Mouse (Mus musculus): Measurements from ENCODE around the gene Mfap3l.
"Not testable (repeated sequence)": the region's sequence is repeated elsewhere in the genome, so short reads cannot be mapped to it uniquely, and the experiment has no call there.

The Mfap3l gene

DNA sequence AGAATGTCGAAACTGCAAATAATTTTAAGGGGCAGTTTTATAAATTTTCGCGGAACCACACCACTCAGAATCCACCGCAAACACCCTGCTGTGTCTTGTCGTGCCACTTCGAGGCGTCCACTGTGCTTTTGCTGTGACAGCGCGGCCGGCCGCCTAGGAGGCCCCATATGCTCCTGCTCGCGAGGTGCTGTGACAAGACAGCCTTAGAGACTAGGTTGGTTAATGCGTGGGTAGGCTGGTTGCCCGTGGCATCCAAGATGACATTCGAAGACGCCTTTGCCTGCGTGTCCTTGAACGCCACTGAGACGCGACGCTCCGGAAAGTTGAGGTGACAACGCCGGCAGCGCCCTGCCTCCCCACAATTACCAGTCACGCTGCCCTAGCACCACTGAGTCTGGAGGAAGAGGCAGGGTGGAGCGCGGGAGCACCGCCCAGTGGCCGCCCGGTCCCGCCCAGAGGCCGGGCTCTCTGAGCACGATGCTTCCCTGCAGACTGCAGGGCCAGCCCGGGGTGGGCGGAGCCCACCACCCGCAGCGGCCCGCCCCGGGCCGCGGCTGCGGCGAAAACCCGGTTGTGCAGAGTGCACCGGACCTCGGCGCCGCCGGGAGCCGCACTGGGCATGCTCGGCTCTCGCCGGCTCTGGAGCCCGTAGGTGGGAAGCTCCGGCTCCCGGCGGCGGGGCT lies at the start of gene Mfap3l:
Mfap3l (plus strand) TSS at position 578 of the 683 bp plus-strand sequence.
- DNase-seq (ENCODE audit: low read depth): peak; percentile 6

- DNase-seq (ENCODE audit: low read depth): no peak
These were observed 49.3 kb upstream of the Mfap3l start for GRCm38 (mm10) chr8:60583369-60583768.

- DNase-seq (ENCODE audit: low read depth): not testable (repeated sequence)
These were observed 41.1 kb upstream of the Mfap3l start for GRCm38 (mm10) chr8:60591352-60592105.

GRCm38 (mm10) chr8:60594761-60595160 lies 37.9 kb upstream of the Mfap3l start:
- no peak for DNase-seq (ENCODE audit: low read depth)

DNA sequence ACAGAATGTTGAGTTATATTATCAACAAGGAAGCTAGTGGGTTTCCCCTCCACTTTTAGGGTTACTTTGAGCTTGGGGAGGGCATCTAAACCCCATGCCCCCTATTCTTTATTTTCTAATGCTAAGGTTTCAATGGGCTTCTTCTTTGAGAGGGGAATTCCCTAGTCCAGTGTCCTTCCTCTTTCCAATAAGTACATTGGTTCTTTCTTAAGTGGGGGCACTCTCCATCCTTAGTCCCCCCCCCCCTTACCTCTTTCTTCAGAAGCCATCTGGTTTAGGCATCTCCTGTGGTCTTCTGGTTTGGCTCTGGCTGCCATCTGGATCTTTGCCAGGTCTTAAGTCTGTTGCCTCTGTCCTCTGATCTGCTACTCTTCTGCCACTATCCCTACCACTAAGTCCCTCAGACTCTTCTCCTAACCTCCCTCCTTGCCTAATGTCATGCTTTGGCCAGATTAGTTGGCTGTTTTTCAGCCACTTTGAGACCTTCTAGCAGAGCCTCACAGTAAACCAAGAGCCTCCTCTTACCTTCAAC lies 21.0 kb upstream of the Mfap3l start:
- no peak for DNase-seq (ENCODE audit: low read depth)

DNA sequence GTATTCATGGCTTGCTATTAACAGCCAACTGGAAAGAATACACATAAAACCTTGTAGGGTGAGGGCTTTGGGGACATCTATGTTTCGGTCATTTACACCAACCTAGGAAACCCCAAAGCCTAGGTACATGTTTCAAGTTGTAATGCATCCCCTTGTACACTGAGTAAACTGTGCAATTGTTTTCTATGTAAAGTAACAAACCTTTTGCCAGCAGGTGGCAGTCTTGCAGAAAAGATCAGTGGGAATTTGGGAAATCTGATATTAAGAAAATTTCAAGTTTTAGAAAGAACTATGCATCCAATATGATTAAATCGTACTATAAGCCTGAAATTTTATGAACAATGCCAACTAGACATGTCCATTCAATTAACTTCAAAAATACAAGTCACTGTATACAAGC lies 15.7 kb upstream of the Mfap3l start:
- DNase-seq (ENCODE audit: low read depth): no peak

GRCm38 (mm10) chr8:60621561-60621960 lies 11.1 kb upstream of the Mfap3l start:
- no peak for DNase-seq (ENCODE audit: low read depth)

DNA sequence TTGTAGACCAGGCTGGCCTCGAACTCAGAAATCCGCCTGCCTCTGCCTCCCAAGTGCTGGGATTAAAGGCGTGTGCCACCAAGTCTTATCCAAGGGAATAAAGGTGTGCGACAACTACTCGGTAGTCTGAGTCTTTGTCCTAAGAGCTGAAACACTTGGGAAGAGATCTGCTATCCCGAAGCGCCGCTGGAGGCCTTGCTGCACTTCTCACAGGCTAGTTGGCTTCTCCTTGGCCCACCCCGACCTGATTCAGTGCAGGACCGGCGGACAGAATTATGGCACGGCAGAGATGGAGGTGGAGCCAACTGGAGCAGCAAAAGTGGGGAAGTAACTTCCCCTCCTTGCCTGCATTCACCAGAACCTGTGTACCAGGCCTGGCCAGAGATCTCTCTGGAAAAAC lies 10.6 kb upstream of the Mfap3l start:
- DNase-seq (ENCODE audit: low read depth): no peak

DNA sequence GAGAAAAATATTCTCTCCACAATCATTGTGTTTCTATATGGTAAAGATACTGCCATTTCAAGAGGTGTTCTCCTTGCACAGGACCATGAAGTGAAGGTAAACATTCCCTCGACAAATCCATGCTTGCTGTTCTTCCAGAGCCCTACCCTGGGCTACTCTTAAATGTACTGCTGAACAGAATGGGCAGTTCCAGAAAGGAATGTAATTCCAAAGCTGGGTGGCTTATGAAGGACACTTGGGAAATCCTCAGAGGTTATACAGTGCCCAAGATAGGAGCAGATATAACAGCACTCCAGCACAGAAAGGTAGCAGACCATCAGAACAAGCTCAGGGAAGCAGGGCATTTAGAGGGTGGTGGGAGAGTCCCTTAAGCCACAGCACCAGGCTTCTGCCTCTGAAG lies 9.2 kb upstream of the Mfap3l start:
- no peak for DNase-seq (ENCODE audit: low read depth)

- DNase-seq (ENCODE audit: low read depth): no peak
These were observed 7.9 kb upstream of the Mfap3l start for GRCm38 (mm10) chr8:60624722-60625121.

GRCm38 (mm10) chr8:60627937-60628336 lies 4.7 kb upstream of the Mfap3l start:
- DNase-seq (ENCODE audit: low read depth): no peak

GRCm38 (mm10) chr8:60629059-60629458 lies 3.6 kb upstream of the Mfap3l start:
- DNase-seq (ENCODE audit: low read depth): no peak

DNA sequence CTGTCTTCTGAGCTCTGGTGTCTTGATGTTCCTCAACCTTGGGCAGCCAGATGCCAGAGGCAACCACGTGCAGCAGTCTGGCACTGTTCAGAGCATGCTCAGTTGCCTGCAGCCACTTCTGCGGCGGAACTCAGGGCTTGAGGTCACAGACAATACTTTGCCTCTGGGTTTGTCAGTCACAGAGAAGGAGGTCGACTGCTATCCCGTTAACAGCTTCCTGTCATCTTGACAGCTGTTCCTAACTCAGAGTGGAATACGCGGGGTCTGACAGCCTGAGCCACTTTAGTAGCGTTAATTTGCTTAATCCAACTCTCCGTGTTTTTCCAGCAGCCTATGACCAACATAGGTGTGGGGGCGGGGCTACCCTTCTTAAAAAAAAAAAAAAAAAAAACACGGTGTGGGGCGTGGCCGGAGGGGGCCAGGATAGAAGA lies 1.1 kb upstream of the Mfap3l start:
- DNase-seq (ENCODE audit: low read depth): no peak

GRCm38 (mm10) chr8:60632933-60633655 lies 467 bp downstream of the Mfap3l start:
- no peak for DNase-seq (ENCODE audit: low read depth)

- DNase-seq (ENCODE audit: low read depth): no peak
These were observed 2.3 kb downstream of the Mfap3l start for GRCm38 (mm10) chr8:60634921-60635320.

DNA sequence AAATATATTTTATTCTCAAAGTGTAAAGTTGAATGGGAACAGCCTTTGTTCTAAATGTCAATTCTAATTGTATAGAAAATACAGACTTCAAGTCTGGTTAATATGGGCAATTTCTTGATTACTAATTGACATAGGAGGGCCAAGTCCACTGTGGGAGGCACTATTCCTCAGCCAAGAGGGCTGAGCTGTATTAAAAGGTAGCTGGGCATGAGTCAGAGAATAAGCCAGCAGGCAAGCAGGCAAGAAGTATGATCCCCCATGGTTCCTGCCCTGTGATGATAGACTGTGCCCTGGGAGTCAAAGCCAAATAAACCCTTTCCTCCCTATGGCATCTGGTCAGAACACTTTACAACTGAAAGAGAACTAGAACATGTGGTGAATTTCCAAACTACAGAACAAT lies 3.2 kb downstream of the Mfap3l start:
- no peak for DNase-seq (ENCODE audit: low read depth)

DNA sequence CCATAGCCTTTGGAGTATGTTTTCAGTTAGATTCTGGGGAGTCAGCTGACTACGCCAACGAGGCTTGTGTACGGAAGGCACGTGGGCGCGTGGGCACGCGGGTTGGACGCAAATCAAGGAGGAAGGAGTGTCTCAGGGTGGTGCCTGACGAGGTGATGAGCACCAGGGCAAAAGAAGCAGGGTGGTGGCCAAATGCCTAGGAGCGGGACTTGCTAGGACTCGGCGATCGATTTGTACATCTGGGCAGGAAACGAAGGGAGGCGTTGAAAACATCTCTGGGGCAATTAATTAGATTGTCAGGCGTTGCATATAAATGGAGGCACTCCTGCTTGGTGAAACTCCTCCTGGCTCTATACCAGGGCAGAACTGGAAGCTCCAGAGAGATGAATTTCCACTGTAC lies 7.4 kb downstream of the Mfap3l start:
- DNase-seq (ENCODE audit: low read depth): no peak

GRCm38 (mm10) chr8:60643416-60644020 lies 10.9 kb downstream of the Mfap3l start:
- no peak for DNase-seq (ENCODE audit: low read depth)

GRCm38 (mm10) chr8:60645164-60645563 lies 12.5 kb downstream of the Mfap3l start:
- no peak for DNase-seq (ENCODE audit: low read depth)

DNA sequence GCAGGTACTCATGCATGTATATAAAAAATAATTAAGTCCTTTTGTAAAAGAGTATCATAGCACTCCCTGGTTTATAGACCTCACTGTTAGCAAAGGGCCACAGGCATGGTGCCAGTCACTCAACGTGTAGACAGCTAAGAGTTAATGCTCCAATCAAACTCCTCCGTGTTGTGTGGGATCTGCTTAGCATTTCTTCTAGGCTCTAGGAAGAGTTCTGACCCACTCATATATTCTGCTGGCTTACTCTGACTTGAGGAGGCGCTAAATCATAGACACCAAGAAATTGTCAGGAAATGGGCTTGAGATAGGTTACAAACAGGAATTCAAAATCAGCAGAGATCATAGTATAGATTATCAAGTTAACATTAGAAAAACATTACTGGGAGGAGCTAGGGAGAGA lies 13.3 kb downstream of the Mfap3l start:
- no peak for DNase-seq (ENCODE audit: low read depth)

DNA sequence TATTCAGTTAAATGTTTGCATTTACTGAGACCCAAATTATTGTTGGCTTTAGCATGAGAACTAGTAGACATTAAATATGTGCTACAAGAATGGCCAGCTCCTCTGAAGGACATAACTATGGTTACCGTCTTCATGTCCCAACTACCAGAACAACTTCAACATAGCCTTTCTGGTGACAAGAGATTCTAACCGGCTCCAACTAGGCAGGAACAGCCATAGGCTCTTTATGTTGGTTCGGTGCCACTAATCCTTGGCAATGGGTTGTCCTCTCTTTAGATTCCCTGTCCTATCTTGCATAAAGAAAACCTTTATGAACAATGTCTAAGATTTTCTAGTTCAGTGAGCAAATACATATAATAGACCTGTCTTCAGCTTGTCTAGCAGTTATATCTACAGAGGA lies 14.7 kb downstream of the Mfap3l start:
- no peak for DNase-seq (ENCODE audit: low read depth)

- DNase-seq (ENCODE audit: low read depth): no peak
These were observed 16.5 kb downstream of the Mfap3l start for GRCm38 (mm10) chr8:60649081-60649480.

All from naive thymus-derived CD4-positive, alpha-beta T cell, adult 2 months (primary cell).